Mouse (Mus musculus): ENCODE data around the gene Tspan18.

Gene Tspan18

GRCm38 (mm10) chr2:93262291-93263285 is 71.7 kb downstream of the Tspan18 start:
- in situ Hi-C loops (cut with MboI, MseI), result no loop called here

- in situ Hi-C loops (cut with MboI, MseI), result no loop called here
Observed at GRCm38 (mm10) chr2:93261521-93262290, 72.6 kb downstream of the Tspan18 start.

- in situ Hi-C loops (cut with MboI, MseI), result no loop called here
Observed at GRCm38 (mm10) chr2:93257634-93258033, 76.7 kb downstream of the Tspan18 start.

- in situ Hi-C loops (cut with MboI, MseI), result no loop called here
Observed at GRCm38 (mm10) chr2:93256735-93257405, 77.4 kb downstream of the Tspan18 start.

GRCm38 (mm10) chr2:93252356-93252755 is 81.9 kb downstream of the Tspan18 start:
- in situ Hi-C loops (cut with MboI, MseI), result no loop called here

- in situ Hi-C loops (cut with MboI, MseI), result no loop called here
Observed at GRCm38 (mm10) chr2:93250611-93251010, 83.7 kb downstream of the Tspan18 start.

GRCm38 (mm10) chr2:93249058-93249457 is 85.2 kb downstream of the Tspan18 start:
- in situ Hi-C loops (cut with MboI, MseI), result no loop called here

- in situ Hi-C loops (cut with MboI, MseI), result no loop called here
Observed at GRCm38 (mm10) chr2:93244090-93244443, 90.2 kb downstream of the Tspan18 start.

GRCm38 (mm10) chr2:93243439-93244089 is 90.7 kb downstream of the Tspan18 start:
- in situ Hi-C loops (cut with MboI, MseI), result no loop called here

- in situ Hi-C loops (cut with MboI, MseI), result no loop called here
Observed at GRCm38 (mm10) chr2:93242166-93242565, 92.1 kb downstream of the Tspan18 start.

GRCm38 (mm10) chr2:93238864-93239263 is 95.4 kb downstream of the Tspan18 start:
- in situ Hi-C loops (cut with MboI, MseI), result loop anchor here in 1 of 2 experiments (5.0 kb wide), 1 partner anchor 63 kb away; no protein-coding TSS in a partner anchor

- in situ Hi-C loops (cut with MboI, MseI), result loop anchor here in 1 of 2 experiments (5.0 kb wide), 1 partner anchor 65 kb away; no protein-coding TSS in a partner anchor
Observed at GRCm38 (mm10) chr2:93237055-93237454, 97.2 kb downstream of the Tspan18 start.

GRCm38 (mm10) chr2:93232141-93232540 is 102.2 kb downstream of the Tspan18 start:
- in situ Hi-C loops (cut with MboI, MseI), result no loop called here

- in situ Hi-C loops (cut with MboI, MseI), result loop anchor here (5.0 kb wide), 2 partner anchors 104 to 254 kb away; partner anchors contain the start of gene Tspan18 (in 1 of the 2)
Observed at GRCm38 (mm10) chr2:93228480-93228824, 105.9 kb downstream of the Tspan18 start.

- in situ Hi-C loops (cut with MboI, MseI), result loop anchor here (5.0 kb wide), 2 partner anchors 104 to 254 kb away; partner anchors contain the start of gene Tspan18 (in 1 of the 2)
Observed at GRCm38 (mm10) chr2:93227713-93228479, 106.4 kb downstream of the Tspan18 start.

GRCm38 (mm10) chr2:93226606-93227595 is 107.4 kb downstream of the Tspan18 start:
- in situ Hi-C loops (cut with MboI, MseI), result loop anchor here (5.0 kb wide), 2 partner anchors 105 to 255 kb away; partner anchors contain the start of gene Tspan18 (in 1 of the 2)

- in situ Hi-C loops (cut with MboI, MseI), result no loop called here
Observed at GRCm38 (mm10) chr2:93223463-93223862, 110.8 kb downstream of the Tspan18 start.

GRCm38 (mm10) chr2:93220447-93220846 is 113.9 kb downstream of the Tspan18 start:
- in situ Hi-C loops (cut with MboI, MseI), result no loop called here

GRCm38 (mm10) chr2:93219576-93219975 is 114.7 kb downstream of the Tspan18 start:
- in situ Hi-C loops (cut with MboI, MseI), result loop anchor here in 1 of 2 experiments (10.0 kb wide), 1 partner anchor 195 kb away; no protein-coding TSS in a partner anchor
